Mouse (Mus musculus) midbrain, embryonic 14.5 days (tissue): ENCODE results near the gene Ankrd13c. TPM values are rescaled to one million over a fixed set of nuclear protein-coding genes. Genes with fewer than 3 reads are reported as not detected.

Source experiments
- ATAC-seq: fragments of 200-750 bp; cut with Nextera tagmentation; 2 replicates; pipeline ENCODE4 v1.8.0; 2017; ENCODE audit warnings: moderate number of reproducible peaks, moderate library complexity; ENCODE audit not compliant: low FRiP score, low TSS enrichment
- DNase-seq: peaks from one replicate; pipeline ENCODE4 v3.0.0-alpha.2; 2015
- H3K27ac ChIP-seq: fragments of 300-500 bp; sonication (generic); replicated peaks from 2 replicates; pipeline ENCODE4 v1.5.1; 2014; ENCODE audit warnings: mild to moderate bottlenecking, low read depth, low read length, moderate library complexity
- H3K27me3 ChIP-seq: fragments of 300-500 bp; sonication (generic); 2 replicates; pipeline ENCODE4 v1.6.1; 2014; ENCODE audit warnings: low read length, control low read depth, mixed read lengths; ENCODE audit not compliant: control insufficient read depth, insufficient read depth
- H3K36me3 ChIP-seq: fragments of 300-500 bp; sonication (generic); 2 replicates; pipeline ENCODE4 v1.6.1; 2014; ENCODE audit warnings: low read length, control low read depth; ENCODE audit not compliant: control insufficient read depth, insufficient read depth
- H3K4me1 ChIP-seq: fragments of 300-500 bp; sonication (generic); 2 replicates; pipeline ENCODE4 v1.6.1; 2014; ENCODE audit warnings: mild to moderate bottlenecking, antibody characterized with exemption, low read length, control low read depth; ENCODE audit not compliant: control insufficient read depth, insufficient read depth
- H3K4me2 ChIP-seq: fragments of 300-500 bp; sonication (generic); 2 replicates; pipeline ENCODE4 v1.6.1; 2014; ENCODE audit warnings: mild to moderate bottlenecking, low read length, moderate library complexity
- H3K4me3 ChIP-seq: fragments of 300-500 bp; sonication (generic); replicated peaks from 2 replicates; pipeline ENCODE4 v1.5.1; 2014; ENCODE audit warnings: low read depth, low read length
- H3K9ac ChIP-seq: fragments of 300-500 bp; sonication (generic); replicated peaks from 2 replicates; pipeline ENCODE4 v1.6.1; 2014; ENCODE audit warnings: mild to moderate bottlenecking, low read length, moderate library complexity
- H3K9me3 ChIP-seq: fragments of 300-500 bp; sonication (generic); 2 replicates; pipeline ENCODE4 v1.6.1; 2016; ENCODE audit warnings: low read length, control low read depth, mixed read lengths; ENCODE audit not compliant: control insufficient read depth
- WGBS: fragments of 180-500 bp; shearing (Covaris S2); extraction: QIAGEN DNeasy Blood & Tissue Kit; methylation state at CpG from one replicate; pipeline ENCODE4 v1.1.7; 2014; 5-methylcytosine and 5-hydroxymethylcytosine counted together
- polyA plus RNA-seq: library from polyadenylated mRNA; unstranded; fragments of >200 nt; fragmentation: Nextera tagmentation; extraction: Ambion mirVana; gene quantifications from 2 replicates; pipeline ENCODE4 v1.2.1, GENCODE M21; 2014

Ankrd13c gene
- polyA plus RNA-seq, 1 experiment from 2014 or later = 24.9 TPM

- Histone ChIP-seq H3K27ac (peak overlapping the region; percentile 83), H3K4me3 (peak overlapping the region; percentile 93), H3K4me1 (peaks cover 24% of the 10 kb centered on the region), H3K4me2 (peak overlapping the region; percentile 85), H3K9me3 (no peaks in the 10 kb centered on the region), H3K36me3 (peaks cover 2% of the 10 kb centered on the region; the same call in 1 of the 2 replicates), H3K27me3 (no peaks in the 10 kb centered on the region), H3K9ac (peak overlapping the region; percentile 91)
- ATAC-seq (no peak), DNase-seq (no peak)
- 3% methylated on average over 11 of the region's 11 CpGs for WGBS
Observed at GRCm38 (mm10) chr3:158035866-158036265, 88.8 kb downstream of the Ankrd13c start.

GRCm38 (mm10) chr3:158036329-158036988 lies 89.4 kb downstream of the Ankrd13c start, which contains the start of the genes Srsf11 and Lrrc40:
Gene Srsf11, minus strand, starts transcription at chr3:158036639.
Gene Lrrc40, plus strand, starts transcription at chr3:158036662.
- Histone ChIP-seq H3K36me3 (peaks cover 2% of the 10 kb centered on the region; the same call in 1 of the 2 replicates), H3K4me2 (peak within 1 kb of the TSS; percentile 85), H3K4me1 (peaks cover 24% of the 10 kb centered on the region), H3K9me3 (no peaks in the 10 kb centered on the region), H3K27ac (peak within 1 kb of the TSS; percentile 83), H3K27me3 (no peaks in the 10 kb centered on the region), H3K9ac (peak within 1 kb of the TSS; percentile 91), H3K4me3 (peak within 1 kb of the TSS; percentile 93)
- WGBS = under 1% methylated on average over 55 of the region's 55 CpGs
- ATAC-seq = peak; percentile 97
- peak; percentile 99 for DNase-seq

GRCm38 (mm10) chr3:158038106-158038505 lies 91.1 kb downstream of the Ankrd13c start:
- Histone ChIP-seq H3K4me3 (no peak overlapping the region), H3K4me1 (peaks cover 17% of the 10 kb centered on the region), H3K4me2 (no peak overlapping the region), H3K36me3 (peaks cover 2% of the 10 kb centered on the region; the same call in 1 of the 2 replicates), H3K27me3 (no peaks in the 10 kb centered on the region), H3K27ac (no peak overlapping the region), H3K9ac (no peak overlapping the region), H3K9me3 (no peaks in the 10 kb centered on the region)
- 90% methylated on average over 3 of the region's 3 CpGs for WGBS
- no peak for ATAC-seq
- DNase-seq = no peak

DNA sequence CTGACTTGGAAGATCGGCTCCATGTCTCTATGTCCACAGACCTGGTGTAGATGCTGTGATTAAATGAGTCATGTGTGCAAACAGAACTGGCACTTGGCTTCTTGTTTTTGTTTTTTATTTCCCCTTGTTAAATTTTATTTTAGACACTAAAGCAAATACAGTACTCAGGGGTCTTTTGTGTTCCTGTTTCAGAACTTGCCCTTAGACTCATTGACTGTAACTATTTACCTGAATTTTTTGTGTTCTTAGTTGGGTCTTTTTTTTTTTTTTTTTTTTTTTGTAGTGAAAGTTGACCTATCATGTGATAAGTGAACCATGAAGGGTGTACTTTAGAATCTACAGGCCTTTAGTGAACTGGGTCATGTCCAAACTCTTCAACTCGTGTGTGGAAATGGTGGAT lies 93.7 kb downstream of the Ankrd13c start:
- no peaks in the 10 kb centered on the region for H3K27me3 ChIP-seq
- no peak overlapping the region for H3K27ac ChIP-seq
- DNase-seq = no peak
- no peak overlapping the region for H3K4me2 ChIP-seq
- H3K4me1 ChIP-seq = 0 out of 2 replicates have a peak, but pooled peaks cover 8% of the 10 kb centered on the region
- 90% methylated on average over 2 of the region's 2 CpGs for WGBS
- H3K9me3 ChIP-seq = no peaks in the 10 kb centered on the region
- H3K4me3 ChIP-seq = no peak overlapping the region
- no peak overlapping the region for H3K9ac ChIP-seq
- peaks cover 3% of the 10 kb centered on the region; the same call in 1 of the 2 replicates for H3K36me3 ChIP-seq
- no peak for ATAC-seq

DNA sequence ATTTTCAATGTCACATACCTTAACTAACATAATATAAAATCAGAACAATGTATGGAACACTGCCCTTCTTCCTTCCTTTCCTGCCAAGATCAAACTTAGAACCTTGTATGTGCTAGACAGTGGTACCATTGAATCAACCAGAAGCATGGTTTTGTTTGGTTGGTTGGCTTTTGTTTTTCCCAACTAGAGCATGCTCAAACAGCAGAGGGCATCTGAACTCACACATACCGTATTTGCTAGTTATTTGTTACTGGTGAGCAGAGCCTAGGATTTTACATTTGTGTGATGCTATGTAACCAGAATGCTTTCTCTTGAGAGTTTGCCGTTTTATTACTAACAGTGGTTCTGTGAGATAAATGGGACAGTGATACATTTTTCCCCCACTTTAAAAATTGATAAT lies 102.5 kb downstream of the Ankrd13c start:
- ATAC-seq (no peak), DNase-seq (peak; percentile 9)
- Histone ChIP-seq H3K36me3 (peaks cover 20% of the 10 kb centered on the region), H3K27me3 (no peaks in the 10 kb centered on the region), H3K4me3 (no peak overlapping the region), H3K9me3 (no peaks in the 10 kb centered on the region), H3K27ac (no peak overlapping the region), H3K4me1 (no peaks in the 10 kb centered on the region), H3K4me2 (no peak overlapping the region), H3K9ac (no peak overlapping the region)
- WGBS = 91% methylated on average over 2 of the region's 2 CpGs

Other genes starting within 250 kb of the Ankrd13c start
- 2.0 and 3.4 TPM in 2 replicates for gene Cth, start 22.2 kb upstream of the Ankrd13c start, polyA plus RNA-seq
- 258 and 287 TPM in 2 replicates for gene Srsf11, start 89.4 kb downstream of the Ankrd13c start, polyA plus RNA-seq
- 49.3 and 62.7 TPM in 2 replicates for gene Lrrc40, start 89.4 kb downstream of the Ankrd13c start, polyA plus RNA-seq